Comparison of ENCODE assay signal across 21 mouse cellular contexts in the genomic region with DNA sequence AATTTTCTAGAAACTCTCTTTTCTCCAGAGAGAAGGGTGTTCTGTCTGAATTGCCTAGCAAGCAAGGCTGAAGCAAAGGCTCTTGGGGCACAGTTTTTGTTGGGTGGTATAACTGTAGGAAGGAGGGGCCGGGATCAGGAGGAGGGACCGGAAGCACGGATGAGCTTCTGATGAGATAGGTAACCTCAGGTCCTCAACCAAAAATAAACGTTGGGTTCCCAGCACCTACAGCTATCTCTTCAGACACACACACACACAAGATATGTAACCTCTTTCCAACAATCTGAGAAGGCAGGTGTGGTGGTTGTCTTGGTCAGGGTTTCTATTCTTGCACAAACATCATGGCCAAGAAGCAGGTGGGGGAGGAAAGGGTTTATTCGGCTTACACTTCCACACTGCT. TPM values are rescaled to one million over a fixed set of nuclear protein-coding genes. Genes with fewer than 3 reads are reported as not detected.
"Had no signal": no experiment of that assay in that cellular context is flagged by ENCODE, and none has a peak within 500 bp of the region (broad histone marks: within the 10 kb centered on the region; RNA-seq: fewer than 3 reads in every experiment).

No protein-coding gene starts in this region.

- H3K4me3 ChIP-seq: megakaryocyte, embryonic 14.5 days; midbrain, embryonic 10.5 days; midbrain, embryonic 12.5 days; myocyte; neural tube, embryonic 13.5 days; neural tube, embryonic 15.5 days had no signal

- ATAC-seq: midbrain, embryonic 16.5 days had no signal

- H3K27ac ChIP-seq: midbrain, embryonic 10.5 days; midbrain, embryonic 12.5 days; neural tube, embryonic 13.5 days; neural tube, embryonic 15.5 days had no signal

- H3K9ac ChIP-seq: lung, embryonic 14.5 days; midbrain, embryonic 12.5 days; neural tube, embryonic 13.5 days; neural tube, embryonic 15.5 days had no signal

- H3K9me3 ChIP-seq: megakaryocyte, embryonic 14.5 days; midbrain, embryonic 10.5 days; midbrain, embryonic 12.5 days; neural tube, embryonic 13.5 days; neural tube, embryonic 15.5 days had no signal

- DNase-seq: lung, adult 18-20 months; lung, embryonic 14.5 days; lung, postnatal 10 days; lung, postnatal 4 days; midbrain, embryonic 14.5 days; retina, postnatal 1 day; right cerebral cortex, adult 18-20 months; right cerebral cortex, postnatal 25 days; right cerebral cortex, postnatal 4 days; spleen, adult 18-20 months; thymus, adult 18-20 months; thymus, postnatal 14 days; thymus, postnatal 36 days had no signal

- H3K36me3 ChIP-seq: midbrain, embryonic 10.5 days; midbrain, embryonic 12.5 days; neural tube, embryonic 13.5 days; neural tube, embryonic 15.5 days had no signal

- H3K4me2 ChIP-seq: lung, embryonic 14.5 days; midbrain, embryonic 12.5 days; neural tube, embryonic 13.5 days; neural tube, embryonic 15.5 days had no signal

RNA-seq across cellular contexts. Expression of a gene that starts 4.4 kb away (rescaled TPM):
- polyA plus RNA-seq: midbrain, embryonic 16.5 days; neural tube, embryonic 15.5 days; small intestine, adult 2 months had no signal
